Mouse (Mus musculus): Measurements from ENCODE around the gene Asprv1. TPM values are rescaled to one million over a fixed set of nuclear protein-coding genes. Genes with fewer than 3 reads are reported as not detected.
A peak's percentile ranks its signal among the peaks of the same experiment; 100 is the strongest.

Gene Asprv1
- total RNA-seq, 1 experiment, result 0.71 TPM

GRCm38 (mm10) chr6:86670873-86671272 is 42.9 kb downstream of the Asprv1 start:
- Histone ChIP-seq H3K9ac (ENCODE audit: insufficient read depth, low read depth, low read length, poor library complexity, severe bottlenecking) (no peak overlapping the region), H3K4me3 (ENCODE audit: insufficient read depth in 1 of 2, low read depth in 1 of 2, low read length in 2 of 2, poor library complexity in 1 of 2, severe bottlenecking in 1 of 2) (no peak overlapping the region), H3K9me3 (ENCODE audit: control insufficient read depth, insufficient read depth, low read depth, low read length) (no peaks in the 10 kb centered on the region), H3K4me1 (ENCODE audit: control insufficient read depth in 2 of 2, insufficient read depth in 2 of 2, low read length in 2 of 2, poor library complexity in 1 of 2) (peaks cover 0 to 4% of the 10 kb centered on the region in 2 experiments; a peak in 1 of 4 replicates), H3K27ac (ENCODE audit: insufficient read depth, low read depth, low read length, poor library complexity, severe bottlenecking) (no peak overlapping the region), H3K36me3 (ENCODE audit: control insufficient read depth, insufficient read depth, low read length, poor library complexity, severe bottlenecking) (peaks cover 7% of the 10 kb centered on the region)
- in situ Hi-C loops (cut with MboI; ENCODE audit: low sequenced_read_pairs in 2 of 2, unreplicated experiment in 2 of 2), result loop anchor here in 1 of 2 experiments (10.0 kb wide), 1 partner anchor 126 kb away; no protein-coding TSS in a partner anchor
- TF ChIP-seq ZC3H11A (IDR thresholded peaks at IDR 0.05; ENCODE audit: borderline replicate concordance, low read depth, low read length), result peak; percentile 52; the same call in 1 of the 2 replicates
- TF ChIP-seq MAFK (IDR thresholded peaks at IDR 0.05; ENCODE audit: insufficient read depth, low read depth, low read length), result no peak
- TF ChIP-seq HCFC1 (IDR thresholded peaks at IDR 0.05; ENCODE audit: borderline replicate concordance, insufficient read depth, low read length), result no peak
- TF ChIP-seq ZNF384 (IDR thresholded peaks at IDR 0.05; ENCODE audit: low read depth, low read length), result no peak
- TF ChIP-seq CHD2 (IDR thresholded peaks at IDR 0.05; ENCODE audit: low read depth, low read length), result no peak
- DNase-seq (ENCODE audit: low read depth, low spot score), result peak; percentile 49

- peaks cover 16% of the 10 kb centered on the region for H3K36me3 ChIP-seq (ENCODE audit: control insufficient read depth, insufficient read depth, low read length, poor library complexity, severe bottlenecking)
- no peaks in the 10 kb centered on the region for H3K9me3 ChIP-seq (ENCODE audit: control insufficient read depth, insufficient read depth, low read depth, low read length)
- no peak overlapping the region for H3K9ac ChIP-seq (ENCODE audit: insufficient read depth, low read depth, low read length, poor library complexity, severe bottlenecking)
- no peak for DNase-seq (ENCODE audit: low read depth, low spot score)
- no peak for TF ChIP-seq ZC3H11A (IDR thresholded peaks at IDR 0.05; ENCODE audit: borderline replicate concordance, low read depth, low read length)
- TF ChIP-seq HCFC1 (IDR thresholded peaks at IDR 0.05; ENCODE audit: borderline replicate concordance, insufficient read depth, low read length), result no peak
- TF ChIP-seq CHD2 (IDR thresholded peaks at IDR 0.05; ENCODE audit: low read depth, low read length), result no peak
- no peak for TF ChIP-seq MAFK (IDR thresholded peaks at IDR 0.05; ENCODE audit: insufficient read depth, low read depth, low read length)
- TF ChIP-seq ZNF384 (IDR thresholded peaks at IDR 0.05; ENCODE audit: low read depth, low read length), result no peak
- in situ Hi-C loops (cut with MboI; ENCODE audit: low sequenced_read_pairs in 2 of 2, unreplicated experiment in 2 of 2), result loop anchor here in 1 of 2 experiments (10.0 kb wide), 1 partner anchor 134 kb away; no protein-coding TSS in a partner anchor
- no peak overlapping the region for H3K27ac ChIP-seq (ENCODE audit: insufficient read depth, low read depth, low read length, poor library complexity, severe bottlenecking)
- H3K4me3 ChIP-seq (ENCODE audit: insufficient read depth in 1 of 2, low read depth in 1 of 2, low read length in 2 of 2, poor library complexity in 1 of 2, severe bottlenecking in 1 of 2), result no peak overlapping the region
- H3K4me1 ChIP-seq (ENCODE audit: control insufficient read depth in 2 of 2, insufficient read depth in 2 of 2, low read length in 2 of 2, poor library complexity in 1 of 2), result no peaks in the 10 kb centered on the region
These were observed 50.4 kb downstream of the Asprv1 start for GRCm38 (mm10) chr6:86678341-86678740.

Other genes starting within 250 kb of the Asprv1 start
- 41.5 and 58.5 TPM in 2 replicates for gene Pcyox1, start 231.0 kb upstream of the Asprv1 start, total RNA-seq (2012; rRNA removed)
- gene Tia1, start 223.9 kb upstream of the Asprv1 start, total RNA-seq (2012; rRNA removed), result 46.1 and 70.9 TPM in 2 replicates
- gene Gm44790, start 201.5 kb upstream of the Asprv1 start, total RNA-seq (2012; rRNA removed), result 0.31 and 3.3 TPM in 2 replicates
- 12.5 and 13.1 TPM in 2 replicates for gene C87436, start 189.8 kb upstream of the Asprv1 start, total RNA-seq (2012; rRNA removed)
- gene Pcbp1, start 101.8 kb upstream of the Asprv1 start, total RNA-seq (2012; rRNA removed), result 68.4 and 102 TPM in 2 replicates
- 3.1 and 4.0 TPM in 2 replicates for gene Mxd1, start 41.0 kb downstream of the Asprv1 start, total RNA-seq (2012; rRNA removed)
- gene Snrnp27, start 56.4 kb downstream of the Asprv1 start, total RNA-seq (2012; rRNA removed), result 46.8 and 58.3 TPM in 2 replicates
- 14.6 and 18.5 TPM in 2 replicates for gene Gmcl1, start 105.2 kb downstream of the Asprv1 start, total RNA-seq (2012; rRNA removed)
- 14.0 and 22.1 TPM in 2 replicates for gene Anxa4, start 165.4 kb downstream of the Asprv1 start, total RNA-seq (2012; rRNA removed)
- gene Aak1, start 221.4 kb downstream of the Asprv1 start, total RNA-seq (2012; rRNA removed), result 17.5 and 20.0 TPM in 2 replicates

All from ES-E14 (cell line).